Mouse (Mus musculus): Measurements from ENCODE around the gene Pnliprp1.

Gene Pnliprp1

DNA sequence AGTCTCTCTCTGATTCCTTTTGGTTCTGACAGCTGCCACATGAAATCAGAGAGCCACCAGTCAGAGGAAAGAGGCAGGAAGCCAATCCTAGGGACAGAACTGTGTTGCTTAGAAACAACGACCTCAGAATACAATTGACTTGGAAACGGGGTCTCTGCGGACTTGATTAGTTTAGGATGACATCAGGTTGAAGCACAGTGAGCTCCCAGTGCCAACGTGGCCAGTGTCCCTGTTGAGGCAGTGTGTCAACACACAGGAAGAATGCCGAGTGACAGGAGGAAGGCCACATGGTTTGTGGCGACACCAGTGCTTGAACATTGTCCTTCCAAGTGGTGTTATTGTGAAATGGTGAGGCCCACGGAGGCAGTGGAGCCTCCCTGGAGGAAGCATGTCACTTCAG is 55.3 kb downstream of the Pnliprp1 start:
- DNase-seq: no peak

DNA sequence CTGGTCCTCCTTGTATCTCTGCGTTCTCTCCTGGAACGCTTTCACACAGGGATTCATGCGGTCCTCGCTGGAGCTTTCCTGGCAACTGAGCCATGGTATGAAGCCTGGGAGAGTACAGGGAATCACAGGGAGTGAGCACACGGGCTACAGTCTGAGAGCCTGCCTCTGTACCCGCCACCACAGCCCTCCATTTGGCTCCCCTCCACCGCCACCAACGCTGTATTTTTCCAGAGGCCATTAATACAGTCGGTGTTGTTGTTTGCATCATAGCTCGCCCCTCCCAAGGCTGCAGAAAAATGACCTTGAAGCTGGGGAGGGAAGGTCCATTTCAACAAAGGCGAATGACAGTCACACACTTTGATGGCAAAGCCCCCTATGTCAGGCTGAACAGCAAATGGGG is 60.5 kb downstream of the Pnliprp1 start:
- no peak for DNase-seq
